Mouse (Mus musculus): ENCODE data around the gene Kcnj6.

- TF ChIP-seq CTCF (IDR thresholded peaks at IDR 0.05) (no peak), EP300 (IDR thresholded peaks at IDR 0.05) (no peak)
Observed at GRCm38 (mm10) chr16:94996791-94997281, 665 bp downstream of the Kcnj6 start.
